17 mouse cellular contexts compared by ENCODE assay signal in genomic region chr6:33999530-33999929, GRCm38 (mm10). TPM values are rescaled to one million over a fixed set of nuclear protein-coding genes. Genes with fewer than 3 reads are reported as not detected.
"Had no signal": no experiment of that assay in that cellular context is flagged by ENCODE, and none has a peak within 500 bp of the region (broad histone marks: within the 10 kb centered on the region; RNA-seq: fewer than 3 reads in every experiment).

No protein-coding gene starts in this region.

- H3K4me1 ChIP-seq: limb, embryonic 15.5 days; liver, embryonic 12.5 days; neural tube, embryonic 15.5 days; stomach, embryonic 15.5 days had no signal

- H3K9me3 ChIP-seq: kidney, embryonic 15.5 days; limb, embryonic 15.5 days; liver, embryonic 12.5 days; neural tube, embryonic 15.5 days; stomach, embryonic 15.5 days had no signal

- H3K27ac ChIP-seq: kidney, embryonic 15.5 days; limb, embryonic 15.5 days; liver, embryonic 12.5 days; neural tube, embryonic 15.5 days; stomach, embryonic 15.5 days had no signal

- H3K9ac ChIP-seq: kidney, embryonic 15.5 days; limb, embryonic 15.5 days; liver, embryonic 12.5 days; lung, embryonic 14.5 days; neural tube, embryonic 15.5 days; stomach, embryonic 15.5 days had no signal

- H3K36me3 ChIP-seq: kidney, embryonic 15.5 days; limb, embryonic 15.5 days; liver, embryonic 12.5 days; neural tube, embryonic 15.5 days; stomach, embryonic 15.5 days had no signal

- H3K4me2 ChIP-seq: kidney, embryonic 15.5 days; limb, embryonic 15.5 days; liver, embryonic 12.5 days; lung, embryonic 14.5 days; midbrain, embryonic 11.5 days; neural tube, embryonic 15.5 days; stomach, embryonic 15.5 days had no signal

- ATAC-seq: liver, embryonic 12.5 days had no signal

- H3K4me3 ChIP-seq: kidney, embryonic 15.5 days; limb, embryonic 15.5 days; liver, embryonic 12.5 days; myocyte; neural tube, embryonic 15.5 days; stomach, embryonic 15.5 days had no signal

- DNase-seq: kidney, adult 2 months; layer of hippocampus, adult 9-11 months; layer of hippocampus, postnatal 36 days; lung, embryonic 14.5 days; lung, postnatal 10 days; lung, postnatal 4 days; right cerebral cortex, postnatal 14 days; thymus, adult 2 months; thymus, postnatal 25 days had no signal

- H3K27me3 ChIP-seq: kidney, embryonic 15.5 days; limb, embryonic 15.5 days; liver, embryonic 12.5 days; neural tube, embryonic 15.5 days; stomach, embryonic 15.5 days had no signal

RNA-seq across cellular contexts. Expression of gene Lrguk, which starts 29.7 kb away (rescaled TPM):
- total RNA-seq: megakaryocyte, adult 5-6 weeks had no signal
